Mouse (Mus musculus): ENCODE data around the gene Hsd11b2. TPM values are rescaled to one million over a fixed set of nuclear protein-coding genes. Genes with fewer than 3 reads are reported as not detected.

Gene Hsd11b2
- polyA plus RNA-seq, 1 experiment from 2014 or later: 6.7 TPM

DNA sequence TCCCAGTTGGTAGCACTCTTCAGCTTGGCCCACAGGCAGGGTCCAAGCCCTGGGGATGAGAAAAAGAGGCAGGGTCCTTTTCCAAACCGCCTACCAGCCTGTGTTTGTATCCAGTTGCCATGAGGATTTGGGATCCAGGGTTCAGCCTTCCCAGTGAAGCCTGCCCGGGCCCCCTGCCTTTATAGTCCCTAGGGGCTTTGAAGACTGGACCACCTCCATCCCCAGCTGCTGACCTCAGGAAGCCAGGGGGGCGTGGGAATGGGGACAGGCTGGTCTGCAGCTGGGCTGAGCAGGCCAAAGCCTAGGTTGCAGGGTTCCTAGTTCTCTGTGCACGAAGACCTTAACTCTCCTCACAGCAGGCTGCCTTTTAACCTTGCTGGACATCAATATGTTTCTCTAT lies 43.3 kb upstream of the Hsd11b2 start:
- 68% methylated on average over 4 of the region's 4 CpGs for WGBS (ENCODE audit: insufficient replicate concordance)
- Histone ChIP-seq H3K9me3 (replicated peaks) (no peaks in the 10 kb centered on the region), H3K4me2 (no peak overlapping the region), H3K4me1 (peaks cover 31% of the 10 kb centered on the region), H3K27ac (no peak overlapping the region), H3K4me3 (no peak overlapping the region), H3K36me3 (no peaks in the 10 kb centered on the region), H3K9ac (no peak overlapping the region), H3K27me3 (replicated peaks) (peaks cover 85% of the 10 kb centered on the region)
- no peak for ATAC-seq

DNA sequence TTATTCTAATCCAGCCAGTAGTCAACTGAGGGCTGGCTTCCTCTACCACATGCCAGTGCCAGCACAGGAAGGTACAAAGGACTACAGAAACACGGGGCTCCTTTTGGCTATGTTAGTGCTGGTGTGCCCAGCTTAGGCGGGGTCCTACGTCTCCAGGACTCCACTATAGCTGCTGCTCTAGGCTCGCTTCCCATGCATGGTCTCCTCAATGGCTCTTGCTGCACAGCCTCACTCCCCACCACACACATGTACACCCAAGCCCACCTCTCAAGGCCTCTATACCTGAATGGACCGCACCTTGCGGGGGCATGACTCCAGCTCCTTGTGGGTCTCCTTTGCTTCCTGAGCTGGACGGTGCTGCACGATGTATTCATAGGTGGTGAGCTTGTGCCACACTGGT lies 42.8 kb upstream of the Hsd11b2 start:
- Histone ChIP-seq H3K36me3 (no peaks in the 10 kb centered on the region), H3K4me3 (no peak overlapping the region), H3K27me3 (replicated peaks) (peaks cover 80% of the 10 kb centered on the region), H3K4me2 (no peak overlapping the region), H3K4me1 (peaks cover 29% of the 10 kb centered on the region), H3K27ac (no peak overlapping the region), H3K9me3 (replicated peaks) (no peaks in the 10 kb centered on the region), H3K9ac (no peak overlapping the region)
- no peak for ATAC-seq
- WGBS (ENCODE audit: insufficient replicate concordance): 82% methylated on average over 8 of the region's 8 CpGs

DNA sequence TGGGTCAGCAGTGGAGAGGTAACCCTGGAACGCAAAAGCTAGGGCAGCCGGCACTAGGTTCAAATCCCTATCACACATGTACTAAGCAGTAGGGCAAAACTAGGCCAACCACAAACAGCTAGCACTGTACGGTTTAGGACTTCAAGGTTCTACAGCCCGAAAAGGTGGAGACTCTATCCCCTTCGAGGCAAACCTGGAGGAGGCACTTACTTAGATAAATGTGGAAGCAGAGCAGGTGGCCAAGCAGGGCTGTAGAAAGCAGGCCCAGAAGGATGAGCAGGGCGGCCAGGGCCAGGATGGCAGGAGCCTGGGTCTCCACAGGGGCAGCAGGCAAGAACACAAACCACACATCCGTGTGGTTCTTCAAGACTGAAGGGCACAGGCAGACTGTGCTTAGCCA lies 42.4 kb upstream of the Hsd11b2 start:
- Histone ChIP-seq H3K36me3 (no peaks in the 10 kb centered on the region), H3K4me2 (no peak overlapping the region), H3K9ac (no peak overlapping the region), H3K4me3 (no peak overlapping the region), H3K27ac (no peak overlapping the region), H3K27me3 (replicated peaks) (peaks cover 76% of the 10 kb centered on the region), H3K9me3 (replicated peaks) (no peaks in the 10 kb centered on the region), H3K4me1 (peaks cover 29% of the 10 kb centered on the region)
- WGBS (ENCODE audit: insufficient replicate concordance): 77% methylated on average over 7 of the region's 7 CpGs
- ATAC-seq: no peak

DNA sequence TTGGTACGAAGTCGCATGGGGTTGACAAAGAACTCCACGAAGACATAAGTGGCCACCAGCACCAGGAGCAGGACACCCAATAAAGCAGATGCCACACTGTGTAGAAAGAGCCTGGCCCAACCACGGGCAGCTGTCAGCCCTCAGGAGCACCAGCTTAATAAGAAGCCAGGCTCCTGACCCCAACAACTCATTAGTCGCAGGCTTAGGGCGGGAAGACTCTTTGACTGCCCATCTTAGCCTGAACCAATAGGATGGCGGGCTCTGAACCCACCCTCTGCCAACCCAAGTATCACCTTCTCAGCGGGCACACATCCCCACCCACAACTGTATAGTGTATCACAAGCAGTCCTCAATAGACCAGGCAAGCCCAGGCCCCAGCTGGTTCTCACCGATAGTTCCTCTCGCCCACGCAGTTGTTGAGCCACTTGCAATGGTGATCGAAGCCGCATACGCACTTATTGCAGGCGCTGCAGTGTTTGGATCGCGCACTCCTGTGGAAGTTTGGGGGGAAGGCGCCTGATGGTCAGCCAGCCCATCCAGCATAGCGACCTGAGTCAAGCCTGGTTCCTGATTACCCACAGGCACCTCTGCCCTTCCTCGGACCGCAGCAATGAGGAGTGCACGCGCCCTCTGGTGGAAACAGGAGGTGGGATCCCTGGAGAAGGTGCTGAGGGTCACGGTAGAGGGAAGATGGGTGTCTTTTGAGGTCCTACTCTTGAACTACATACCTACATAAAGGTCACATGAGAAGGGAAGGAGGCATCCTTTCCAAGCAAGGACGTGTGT lies 41.7 kb upstream of the Hsd11b2 start:
- Histone ChIP-seq H3K4me1 (peaks cover 24% of the 10 kb centered on the region), H3K27me3 (replicated peaks) (peaks cover 69% of the 10 kb centered on the region), H3K4me2 (no peak overlapping the region), H3K9ac (no peak overlapping the region), H3K27ac (no peak overlapping the region), H3K9me3 (replicated peaks) (no peaks in the 10 kb centered on the region), H3K4me3 (no peak overlapping the region), H3K36me3 (no peaks in the 10 kb centered on the region)
- 39% methylated on average over 25 of the region's 25 CpGs for WGBS (ENCODE audit: insufficient replicate concordance)
- 0 out of 2 replicates have a peak, but pooled peaks have one; percentile 20 for ATAC-seq

DNA sequence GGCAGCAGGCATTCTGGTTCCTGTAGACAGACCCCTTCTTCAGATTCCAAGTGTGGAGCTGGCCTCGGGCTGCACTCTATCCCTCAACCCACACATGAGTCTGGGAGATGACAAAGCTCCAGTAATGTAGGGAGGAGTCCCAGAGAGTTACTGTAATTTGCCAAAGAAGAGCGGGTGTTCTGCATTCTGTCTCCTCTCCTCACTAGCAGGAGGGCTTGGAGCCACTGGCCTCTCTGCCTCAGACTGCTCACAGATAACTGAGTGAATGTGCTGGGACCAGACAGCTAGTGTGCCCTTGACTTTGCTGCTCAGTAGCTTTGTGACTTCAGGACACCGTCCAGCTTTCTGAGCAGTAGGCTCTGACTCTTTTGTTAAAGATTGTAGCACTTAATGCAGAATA lies 40.8 kb upstream of the Hsd11b2 start:
- no peak for ATAC-seq
- H3K4me1 ChIP-seq: peaks cover 20% of the 10 kb centered on the region
- H3K4me3 ChIP-seq: no peak overlapping the region
- no peaks in the 10 kb centered on the region for H3K9me3 ChIP-seq (replicated peaks)
- no peak overlapping the region for H3K4me2 ChIP-seq
- 58% methylated on average over 3 of the region's 3 CpGs for WGBS (ENCODE audit: insufficient replicate concordance)
- no peak overlapping the region for H3K27ac ChIP-seq
- H3K36me3 ChIP-seq: no peaks in the 10 kb centered on the region
- no peak overlapping the region for H3K9ac ChIP-seq
- peaks cover 60% of the 10 kb centered on the region for H3K27me3 ChIP-seq (replicated peaks)

DNA sequence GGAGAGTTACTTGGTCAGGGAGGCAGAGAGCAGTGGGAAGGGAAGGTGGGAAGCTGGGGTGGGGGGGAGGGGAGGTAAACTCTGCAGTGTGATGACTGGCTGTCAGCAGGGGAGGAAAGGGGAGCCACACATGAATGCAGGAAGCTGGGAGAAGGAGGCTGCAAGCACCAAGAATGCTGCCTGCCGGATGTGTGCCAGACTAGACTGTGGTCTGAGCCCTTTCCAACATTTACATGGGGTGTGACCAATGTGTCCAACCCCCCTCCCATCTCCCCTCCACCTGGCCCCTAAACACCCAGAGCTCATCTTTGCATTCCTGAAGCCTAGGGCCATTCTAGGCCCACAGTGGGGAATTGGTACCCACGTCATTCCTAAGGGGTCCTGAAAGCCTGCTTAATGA lies 37.5 kb upstream of the Hsd11b2 start:
- H3K4me3 ChIP-seq: no peak overlapping the region
- H3K36me3 ChIP-seq: no peaks in the 10 kb centered on the region
- no peak overlapping the region for H3K9ac ChIP-seq
- peaks cover 27% of the 10 kb centered on the region for H3K27me3 ChIP-seq (replicated peaks)
- H3K4me2 ChIP-seq: no peak overlapping the region
- peaks cover 8% of the 10 kb centered on the region for H3K4me1 ChIP-seq
- ATAC-seq: no peak
- H3K27ac ChIP-seq: no peak overlapping the region
- no peaks in the 10 kb centered on the region for H3K9me3 ChIP-seq (replicated peaks)
- 26% methylated on average over 2 of the region's 2 CpGs for WGBS (ENCODE audit: insufficient replicate concordance)

DNA sequence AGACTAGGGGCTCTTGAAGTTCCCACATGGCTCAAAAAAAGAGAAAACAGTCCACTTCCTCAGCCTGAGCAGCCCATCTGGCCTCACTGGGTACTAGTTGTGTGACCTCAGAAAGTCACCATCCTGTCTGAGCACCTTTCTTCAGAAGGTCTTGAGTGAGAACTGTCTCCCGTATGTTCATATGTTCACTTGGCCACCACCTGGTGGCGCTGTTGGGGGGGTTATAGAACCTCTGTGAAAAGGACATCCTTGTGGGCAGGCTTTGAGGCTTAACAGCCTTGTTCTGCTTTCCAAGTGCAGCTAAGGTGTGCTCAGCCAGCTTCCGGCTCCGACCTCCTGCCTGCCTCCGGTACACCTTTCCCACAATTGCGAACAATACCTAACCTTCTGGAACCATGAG lies 37.1 kb upstream of the Hsd11b2 start:
- no peaks in the 10 kb centered on the region for H3K36me3 ChIP-seq
- peaks cover 23% of the 10 kb centered on the region for H3K27me3 ChIP-seq (replicated peaks)
- H3K4me3 ChIP-seq: no peak overlapping the region
- peaks cover 8% of the 10 kb centered on the region for H3K4me1 ChIP-seq
- ATAC-seq: no peak
- H3K9ac ChIP-seq: no peak overlapping the region
- WGBS (ENCODE audit: insufficient replicate concordance): 63% methylated on average over 6 of the region's 6 CpGs
- no peak overlapping the region for H3K4me2 ChIP-seq
- no peaks in the 10 kb centered on the region for H3K9me3 ChIP-seq (replicated peaks)
- no peak overlapping the region for H3K27ac ChIP-seq

DNA sequence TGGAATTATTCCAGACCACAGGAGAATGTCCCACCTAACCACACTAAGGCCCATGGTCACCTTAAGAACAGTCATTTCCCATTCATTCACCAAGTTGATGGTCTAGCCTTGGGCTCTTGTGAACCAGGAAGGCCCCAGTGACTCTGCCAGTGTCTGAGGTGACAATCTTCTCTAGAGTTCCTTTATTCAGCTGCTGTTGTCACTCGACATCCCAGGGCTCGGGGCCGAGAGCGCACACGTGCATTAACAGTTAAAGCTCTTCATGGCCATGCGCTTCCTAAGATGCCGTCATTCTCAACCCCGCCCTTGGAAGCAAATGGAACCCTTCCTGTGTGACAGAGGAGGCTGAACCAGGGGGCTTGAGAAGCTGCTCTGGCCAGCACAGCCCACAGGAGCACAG lies 36.4 kb upstream of the Hsd11b2 start:
- WGBS (ENCODE audit: insufficient replicate concordance): 70% methylated on average over 8 of the region's 8 CpGs
- H3K27ac ChIP-seq: no peak overlapping the region
- H3K4me1 ChIP-seq: peaks cover 8% of the 10 kb centered on the region
- H3K4me3 ChIP-seq: no peak overlapping the region
- no peaks in the 10 kb centered on the region for H3K9me3 ChIP-seq (replicated peaks)
- H3K36me3 ChIP-seq: no peaks in the 10 kb centered on the region
- H3K4me2 ChIP-seq: no peak overlapping the region
- peaks cover 16% of the 10 kb centered on the region for H3K27me3 ChIP-seq (replicated peaks)
- no peak for ATAC-seq
- no peak overlapping the region for H3K9ac ChIP-seq

DNA sequence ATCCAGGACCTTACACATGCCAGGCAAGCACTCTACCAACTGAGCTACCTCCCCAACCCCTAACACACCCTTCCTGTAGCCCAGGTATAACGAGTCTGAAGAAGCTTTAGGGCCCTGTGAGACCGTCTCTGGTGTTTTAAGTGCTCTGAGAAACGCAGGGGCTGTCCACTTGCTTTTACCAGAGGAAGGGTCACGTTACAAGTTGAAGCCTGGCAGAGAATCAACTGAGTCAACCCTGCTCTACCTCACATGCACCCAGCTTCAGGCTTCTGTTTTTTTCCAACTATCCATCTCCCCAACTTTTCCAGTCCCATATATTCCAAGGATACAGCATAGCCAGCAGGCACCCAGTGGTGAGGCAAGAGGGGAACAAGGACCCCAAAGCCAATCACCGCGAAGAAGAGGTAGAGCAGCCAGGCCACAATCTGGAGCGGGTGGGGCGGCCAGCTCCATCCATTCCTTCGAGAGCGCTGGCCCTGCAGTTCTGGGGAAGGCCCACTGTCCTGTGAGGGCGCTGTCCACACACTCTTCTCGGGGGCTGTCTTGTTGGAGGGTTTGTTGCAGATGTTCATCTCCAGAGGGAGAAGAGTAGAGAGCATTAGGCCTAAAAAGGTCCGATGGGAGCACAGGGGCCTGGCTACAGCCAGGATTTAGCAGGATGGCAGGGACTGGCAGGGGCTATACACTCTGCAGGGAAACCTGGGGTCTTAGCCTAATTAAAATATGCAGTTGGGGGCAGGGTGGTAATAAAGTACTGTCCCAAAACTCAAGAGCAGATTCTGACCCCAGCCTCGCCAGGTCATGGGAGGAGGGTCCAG lies 35.1 kb upstream of the Hsd11b2 start:
- Histone ChIP-seq H3K4me3 (no peak overlapping the region), H3K27me3 (replicated peaks) (peaks cover 8% of the 10 kb centered on the region; the same call in 1 of the 2 replicates), H3K27ac (no peak overlapping the region), H3K36me3 (no peaks in the 10 kb centered on the region), H3K9ac (no peak overlapping the region), H3K4me1 (peaks cover 8% of the 10 kb centered on the region), H3K9me3 (replicated peaks) (no peaks in the 10 kb centered on the region), H3K4me2 (no peak overlapping the region)
- no peak for ATAC-seq
- 44% methylated on average over 14 of the region's 14 CpGs for WGBS (ENCODE audit: insufficient replicate concordance)

DNA sequence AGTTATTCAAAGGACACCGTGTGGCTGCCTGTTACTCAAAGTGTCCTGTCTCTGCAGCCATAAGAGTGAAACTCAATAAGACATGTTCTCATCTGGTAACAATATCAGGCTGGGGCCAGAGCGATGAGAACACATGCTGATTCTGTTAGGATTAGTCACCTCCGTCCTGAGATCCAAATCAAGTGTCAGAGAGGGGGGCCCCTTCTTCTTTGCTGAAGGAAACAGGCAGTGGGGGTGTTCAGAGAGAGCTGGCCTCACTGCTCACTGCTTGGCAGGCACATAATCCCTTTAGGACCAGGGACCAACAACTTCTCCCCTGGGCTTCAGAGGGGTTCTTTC lies 34.6 kb upstream of the Hsd11b2 start:
- Histone ChIP-seq H3K9me3 (replicated peaks) (no peaks in the 10 kb centered on the region), H3K27ac (no peak overlapping the region), H3K4me2 (no peak overlapping the region), H3K4me1 (peaks cover 8% of the 10 kb centered on the region), H3K27me3 (replicated peaks) (peaks cover 5% of the 10 kb centered on the region; the same call in 1 of the 2 replicates), H3K9ac (no peak overlapping the region), H3K36me3 (no peaks in the 10 kb centered on the region), H3K4me3 (no peak overlapping the region)
- WGBS (ENCODE audit: insufficient replicate concordance): 56% methylated on average over 3 of the region's 3 CpGs
- ATAC-seq: no peak

DNA sequence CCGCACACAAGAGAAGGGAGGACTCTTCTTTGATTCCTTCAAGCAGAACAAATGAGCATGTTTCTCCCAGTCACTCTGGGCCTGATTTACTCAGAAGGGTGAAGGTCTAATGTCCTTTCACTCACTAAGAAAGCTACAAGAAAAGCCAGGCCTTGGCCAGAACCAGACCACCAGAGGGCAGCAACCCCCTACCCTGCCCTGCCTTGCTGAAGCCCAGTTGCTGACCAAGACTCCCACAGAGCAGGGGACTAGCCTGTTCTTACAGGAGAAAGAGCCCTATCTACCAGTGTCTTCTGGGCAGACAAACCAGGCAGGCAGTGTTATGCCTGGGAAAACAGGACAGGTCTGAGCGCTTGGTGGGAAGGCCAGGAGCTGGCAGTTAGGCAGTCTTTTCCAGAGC lies 34.2 kb upstream of the Hsd11b2 start:
- WGBS (ENCODE audit: insufficient replicate concordance): 44% methylated on average over 2 of the region's 2 CpGs
- no peak for ATAC-seq
- Histone ChIP-seq H3K27me3 (replicated peaks) (peaks cover under 1% of the 10 kb centered on the region; the same call in 1 of the 2 replicates), H3K9me3 (replicated peaks) (no peaks in the 10 kb centered on the region), H3K4me3 (no peak overlapping the region), H3K9ac (no peak overlapping the region), H3K4me2 (no peak overlapping the region), H3K27ac (no peak overlapping the region), H3K36me3 (no peaks in the 10 kb centered on the region), H3K4me1 (peaks cover 8% of the 10 kb centered on the region)

DNA sequence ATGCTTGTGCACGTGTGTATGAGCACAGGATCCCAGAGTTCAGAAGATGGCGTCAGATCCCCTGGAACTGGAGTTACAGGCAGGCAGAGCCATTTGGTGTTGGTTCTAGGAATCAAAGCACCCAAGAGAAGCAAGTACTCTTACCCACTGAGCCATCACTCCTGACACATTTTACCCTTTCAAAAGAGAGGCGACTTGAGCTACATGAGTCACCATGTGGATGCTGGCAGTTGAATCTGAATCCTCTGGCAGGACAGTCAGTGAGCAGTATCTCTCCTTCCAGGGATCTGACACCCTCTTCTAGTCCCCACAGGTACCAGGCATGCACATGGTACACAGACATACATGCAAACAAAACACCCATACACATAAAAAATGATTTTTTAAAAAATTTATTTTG lies 30.5 kb upstream of the Hsd11b2 start:
- Histone ChIP-seq H3K9ac (no peak overlapping the region), H3K4me3 (no peak overlapping the region), H3K36me3 (no peaks in the 10 kb centered on the region), H3K9me3 (replicated peaks) (no peaks in the 10 kb centered on the region), H3K27me3 (replicated peaks) (no peaks in the 10 kb centered on the region), H3K4me1 (peaks cover 14% of the 10 kb centered on the region), H3K27ac (no peak overlapping the region), H3K4me2 (no peak overlapping the region)
- WGBS (ENCODE audit: insufficient replicate concordance): 48% methylated on average over 3 of the region's 3 CpGs
- no peak for ATAC-seq
